Mouse (Mus musculus) T-cell, adult 66 days (primary cell): ENCODE measurements around the gene Ndufa11. TPM values are rescaled to one million over a fixed set of nuclear protein-coding genes. Genes with fewer than 3 reads are reported as not detected.

Experiments
- total RNA-seq, 2 experiments: library from RNA; stranded (reverse); gene quantifications; 3 replicates in 1 of 2; 4 replicates in 1 of 2; pipeline ENCODE4 v1.2.4; 2023

The Ndufa11 gene
- 10 to 100 TPM; 57.0 to 73.3 TPM for total RNA-seq

DNA sequence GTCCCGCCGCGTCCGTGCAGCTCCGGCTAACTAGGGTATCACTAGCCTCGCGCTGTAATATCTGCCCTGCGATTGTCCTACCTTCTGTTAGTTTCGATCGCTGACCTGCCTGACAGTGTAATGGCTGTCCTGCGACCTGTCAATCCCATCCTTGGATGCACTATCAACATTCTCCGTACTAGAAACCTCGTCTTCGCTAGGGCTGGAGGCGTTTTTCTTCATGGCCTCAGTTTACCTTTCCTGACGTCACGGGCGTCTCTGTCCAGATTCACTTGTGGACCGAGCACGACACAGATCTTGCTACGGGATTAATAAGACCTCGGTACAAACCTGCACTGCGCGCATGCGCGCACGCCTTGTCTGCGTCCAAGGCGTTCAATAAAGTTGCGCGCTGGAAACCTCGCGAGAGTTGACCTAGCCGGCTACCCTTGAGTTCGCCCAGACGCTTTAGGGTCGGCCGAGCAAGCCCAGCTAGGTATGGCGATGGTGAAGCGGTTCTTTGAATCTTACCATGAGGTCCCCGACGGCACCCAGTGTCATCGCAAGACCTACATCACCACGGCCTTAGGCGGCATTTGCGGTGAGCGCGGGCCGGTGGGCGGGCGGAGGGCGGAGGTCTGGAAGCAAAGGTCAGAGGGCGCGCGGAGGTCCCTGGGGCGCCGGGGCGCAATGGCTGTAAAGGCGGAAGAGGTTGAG, at the start of gene Ndufa11, which contains the start of gene Vmac:
Ndufa11 (plus strand) TSS at position 405 of the 696 bp plus-strand sequence.
Vmac (minus strand) TSS at position 660 of the 696 bp plus-strand sequence.

DNA sequence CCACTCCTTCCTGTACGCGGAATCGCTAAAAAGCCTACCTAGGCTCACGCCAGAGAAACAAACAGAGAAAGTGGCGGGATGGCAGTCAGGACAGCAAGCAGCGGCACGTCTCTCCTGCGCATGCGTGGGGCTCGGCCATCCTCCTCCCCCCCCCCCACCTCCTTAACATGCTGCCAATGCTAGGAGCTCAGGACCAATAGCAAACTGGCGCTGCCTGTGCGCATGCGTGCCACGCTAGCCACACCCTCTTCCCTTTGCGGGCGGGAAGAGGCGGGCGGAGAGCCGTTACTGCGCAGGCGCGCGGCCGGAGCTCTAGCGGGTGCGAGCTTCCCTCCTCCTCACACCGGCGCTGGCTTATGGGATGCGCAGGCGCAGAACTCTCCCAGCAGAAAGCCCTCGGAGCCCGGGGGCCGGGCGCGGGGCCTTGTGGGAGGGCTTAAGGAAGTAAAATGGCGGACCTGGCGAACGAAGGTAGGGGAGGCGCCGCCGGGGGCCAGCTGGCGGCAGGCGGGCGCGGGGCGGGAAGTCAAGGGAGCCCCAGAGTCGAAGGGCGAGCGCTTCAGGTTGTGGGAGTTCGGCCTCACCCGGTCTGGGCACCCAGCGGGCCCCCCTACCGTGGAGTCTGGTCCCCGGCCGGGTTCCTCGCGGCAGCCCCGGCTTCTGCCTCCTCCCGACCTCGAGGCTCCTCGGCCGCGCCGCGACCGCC, 44.5 kb upstream of the Ndufa11 start, which contains the start of gene Ranbp3:
Ranbp3 (plus strand) TSS at position 354 of the 706 bp plus-strand sequence.

DNA sequence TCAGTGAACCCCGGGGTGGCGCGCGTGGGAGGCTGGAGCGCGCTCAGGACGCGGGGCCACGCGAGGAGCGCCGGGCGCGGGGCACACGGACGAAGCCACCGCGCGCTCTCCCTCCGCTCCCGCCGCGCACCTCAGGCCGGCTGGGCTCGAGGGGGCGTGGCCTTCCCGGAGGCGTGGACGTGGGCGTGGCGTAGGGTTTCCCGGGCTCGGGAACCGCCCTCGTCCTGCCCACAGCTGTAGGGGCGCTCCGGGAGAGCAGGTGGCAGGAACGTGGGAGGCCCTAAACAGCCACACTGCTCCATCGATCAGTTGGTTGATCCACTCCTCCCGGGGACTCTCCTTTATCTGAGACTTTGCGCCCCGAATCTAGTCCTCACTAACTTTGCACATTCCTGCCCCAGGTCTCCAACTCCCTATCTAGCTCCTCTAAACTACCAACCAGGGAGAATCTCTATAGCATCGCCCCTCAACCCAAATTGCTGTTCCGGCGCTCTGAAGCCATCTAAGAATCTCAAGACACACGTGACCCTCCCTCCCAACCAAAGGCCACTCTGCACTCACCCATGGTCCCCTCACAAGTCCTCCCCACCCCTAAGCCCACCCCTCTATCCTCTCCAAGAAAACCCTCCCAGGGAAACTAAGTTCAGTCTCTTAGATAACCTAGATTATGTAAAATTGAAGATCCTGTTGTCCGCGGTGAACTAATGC, 40.0 kb downstream of the Ndufa11 start, which contains the start of gene Nrtn:
Nrtn (minus strand) TSS at position 115 of the 708 bp plus-strand sequence.

GRCm38 (mm10) chr17:56764474-56765354, 47.1 kb downstream of the Ndufa11 start, which contains the start of gene Dus3l:
Dus3l (plus strand) TSS chr17:56764757.

GRCm38 (mm10) chr17:56769950-56770349, 52.4 kb downstream of the Ndufa11 start, which contains the start of gene Prr22:
Prr22 (plus strand) TSS chr17:56770250.

Other genes starting within 250 kb of the Ndufa11 start
- gene Ptprs, start 241.3 kb upstream of the Ndufa11 start, total RNA-seq, result 10 to 100 TPM; 18.2 to 22.8 TPM
- not detected for gene Znrf4, start 205.3 kb upstream of the Ndufa11 start, total RNA-seq
- 10 to 100 TPM; 10.7 to 14.3 TPM for gene Gm20219, start 163.4 kb upstream of the Ndufa11 start, total RNA-seq
- 100 to 1,000 TPM; 385 to 449 TPM for gene Safb2, start 133.2 kb upstream of the Ndufa11 start, total RNA-seq
- gene Safb, start 132.9 kb upstream of the Ndufa11 start, total RNA-seq, result 100 to 1,000 TPM; 262 to 272 TPM
- gene 2410015M20Rik, start 108.0 kb upstream of the Ndufa11 start, total RNA-seq, result 100 to 1,000 TPM; 103 TPM
- gene Rpl36, start 104.4 kb upstream of the Ndufa11 start, total RNA-seq, result 1,000 to 10,000 TPM; 1,772 to 1,818 TPM
- gene Lonp1, start 90.9 kb upstream of the Ndufa11 start, total RNA-seq, result 10 to 100 TPM; 51.6 to 53.8 TPM
- 1 to 10 TPM; 1.0 to 1.1 TPM for gene Catsperd, start 89.6 kb upstream of the Ndufa11 start, total RNA-seq
- gene Ranbp3, start 44.5 kb upstream of the Ndufa11 start, total RNA-seq, result 100 to 1,000 TPM; 106 to 112 TPM
- gene Vmac, start 255 bp downstream of the Ndufa11 start, total RNA-seq, result 10 to 100 TPM; 10.9 to 15.9 TPM
- not detected for gene Nrtn, start 39.8 kb downstream of the Ndufa11 start, total RNA-seq
- gene Dus3l, start 47.0 kb downstream of the Ndufa11 start, total RNA-seq, result 10 to 100 TPM; 57.0 to 57.2 TPM
- 1 to 10 TPM; 1.2 to 1.8 TPM for gene Prr22, start 52.5 kb downstream of the Ndufa11 start, total RNA-seq
- 10 to 100 TPM; 18.2 to 18.7 TPM for gene Rfx2, start 113.2 kb downstream of the Ndufa11 start, total RNA-seq
- gene Acsbg2, start 156.7 kb downstream of the Ndufa11 start, total RNA-seq, result not detected
- 1 to 10 TPM; 1.3 to 1.4 TPM for gene 1700061G19Rik, start 157.7 kb downstream of the Ndufa11 start, total RNA-seq
- 10 to 100 TPM; 38.4 to 44.5 TPM for gene Mllt1, start 217.6 kb downstream of the Ndufa11 start, total RNA-seq